Mouse (Mus musculus) midbrain, postnatal 0 days (tissue): Measurements from ENCODE around the gene Surf4. TPM values are rescaled to one million over a fixed set of nuclear protein-coding genes. Genes with fewer than 3 reads are reported as not detected.

Experiments
- ATAC-seq: fragments of 200-750 bp; cut with Nextera tagmentation; 2 replicates; pipeline ENCODE4 v1.8.0; 2017; ENCODE audit warnings: moderate number of reproducible peaks, mild to moderate bottlenecking, moderate TSS enrichment, moderate library complexity; ENCODE audit not compliant: low FRiP score
- DNase-seq: peaks from one replicate; pipeline ENCODE4 v3.0.0-alpha.2; 2015; ENCODE audit warnings: low spot score
- H3K27ac ChIP-seq: fragments of 300-500 bp; sonication (generic); 2 replicates; pipeline ENCODE4 v1.5.1; 2014; ENCODE audit warnings: low read depth, mild to moderate bottlenecking, low read length, mixed read lengths
- H3K27me3 ChIP-seq: fragments of 300-500 bp; sonication (generic); 2 replicates; pipeline ENCODE4 v1.6.1; 2014; ENCODE audit warnings: low read length, control low read depth, mixed read lengths; ENCODE audit not compliant: insufficient read depth
- H3K36me3 ChIP-seq: fragments of 300-500 bp; sonication (generic); 2 replicates; pipeline ENCODE4 v1.6.1; 2014; ENCODE audit warnings: low read length, control low read depth, mixed read lengths; ENCODE audit not compliant: insufficient read depth
- H3K4me1 ChIP-seq: fragments of 300-500 bp; sonication (generic); 2 replicates; pipeline ENCODE4 v1.6.1; 2014; ENCODE audit warnings: mild to moderate bottlenecking, control low read depth, antibody characterized with exemption, low read length, mixed read lengths; ENCODE audit not compliant: insufficient read depth
- H3K4me2 ChIP-seq: fragments of 300-500 bp; sonication (generic); 2 replicates; pipeline ENCODE4 v1.6.1; 2014; ENCODE audit warnings: low read depth, mild to moderate bottlenecking, low read length, mixed read lengths; ENCODE audit not compliant: poor library complexity, severe bottlenecking
- H3K4me3 ChIP-seq: fragments of 300-500 bp; sonication (generic); 2 replicates; pipeline ENCODE4 v1.5.1; 2014; ENCODE audit warnings: low read depth, mild to moderate bottlenecking, low read length, moderate library complexity
- H3K9ac ChIP-seq: fragments of 300-500 bp; sonication (generic); replicated peaks from 2 replicates; pipeline ENCODE4 v1.6.1; 2014; ENCODE audit warnings: mild to moderate bottlenecking, low read length, moderate library complexity, mixed read lengths; ENCODE audit not compliant: poor library complexity, severe bottlenecking
- H3K9me3 ChIP-seq: fragments of 300-500 bp; sonication (generic); 2 replicates; pipeline ENCODE4 v1.6.1; 2016; ENCODE audit warnings: low read length, control low read depth
- CTCF ChIP-seq: IDR thresholded peaks from 2 replicates; pipeline ENCODE4 v1.5.1; 2016; ENCODE audit warnings: antibody characterized with exemption, mild to moderate bottlenecking
- WGBS: fragments of 180-500 bp; shearing (Covaris S2); extraction: QIAGEN DNeasy Blood & Tissue Kit; methylation state at CpG from one replicate; pipeline ENCODE4 v1.1.7; 2014; 5-methylcytosine and 5-hydroxymethylcytosine counted together
- polyA plus RNA-seq: library from polyadenylated mRNA; unstranded; fragments of >200 nt; fragmentation: Nextera tagmentation; extraction: Ambion mirVana; gene quantifications from 2 replicates; pipeline ENCODE4 v1.2.1, GENCODE M21; 2015
- total RNA-seq: library from RNA; depleted of rRNA; stranded (reverse); fragments of >200 nt; gene quantifications from 2 replicates; pipeline ENCODE4 v1.2.3, GENCODE M21; 2014; rRNA removed

The Surf4 gene
- total RNA-seq (108 and 120 TPM in 2 replicates), polyA plus RNA-seq (101 and 102 TPM in 2 replicates)

DNA sequence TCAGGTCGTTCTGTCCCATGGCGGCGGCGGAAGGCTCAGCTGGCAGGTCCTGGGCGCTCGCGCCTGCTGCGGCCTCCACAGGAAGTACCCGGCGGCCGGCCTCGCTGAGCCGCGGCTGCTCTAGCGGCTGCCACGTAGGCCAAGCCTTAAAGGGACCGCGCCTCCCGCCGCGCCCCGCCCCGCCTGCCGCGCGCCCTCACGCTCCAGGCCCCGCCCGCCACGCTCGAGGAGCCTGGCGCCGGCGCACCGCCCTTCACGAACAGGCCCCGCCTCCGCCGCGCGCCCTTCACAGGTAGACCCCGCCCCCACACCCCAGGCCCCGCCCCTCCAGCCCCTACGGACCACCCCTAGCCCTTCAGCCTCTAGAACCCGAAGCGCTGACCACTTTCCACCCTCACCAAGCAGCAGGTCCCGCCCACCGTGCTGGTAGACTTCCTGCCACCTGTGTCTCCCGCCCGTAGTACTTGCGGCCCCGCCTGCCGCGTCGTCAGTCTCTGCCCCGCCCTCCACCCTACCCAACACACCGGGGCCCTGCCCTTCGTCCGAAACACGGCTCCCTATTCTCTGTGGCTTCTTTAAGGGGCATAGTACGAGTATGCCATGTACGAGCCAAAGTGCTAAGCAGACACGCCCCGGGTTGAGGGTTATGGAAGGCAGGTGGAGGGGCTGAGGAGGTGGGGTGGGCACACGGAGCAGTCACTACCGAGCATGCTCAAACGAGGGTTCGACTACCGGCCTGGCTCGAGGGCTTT is at the start of gene Surf4, which contains the start of gene Stkld1:
Gene Surf4 (minus strand): TSS at position 625 of the 752 bp plus-strand sequence.
Gene Stkld1 (plus strand): TSS at position 744 of the 752 bp plus-strand sequence.
- DNase-seq, result peak; percentile 94
- Histone ChIP-seq H3K27me3 (no peaks in the 10 kb centered on the region), H3K36me3 (peaks cover 8% of the 10 kb centered on the region), H3K9ac (peak within 1 kb of the TSS; percentile 96), H3K27ac (peak within 1 kb of the TSS; percentile 78), H3K4me3 (peak within 1 kb of the TSS; percentile 93), H3K4me2 (peak within 1 kb of the TSS; percentile 91), H3K9me3 (no peaks in the 10 kb centered on the region), H3K4me1 (peaks cover 7% of the 10 kb centered on the region; the same call in 1 of the 2 replicates)
- peak; percentile 94 for ATAC-seq
- WGBS, result 1% methylated on average over 45 of the region's 70 CpGs
- TF ChIP-seq CTCF, result no peak

DNA sequence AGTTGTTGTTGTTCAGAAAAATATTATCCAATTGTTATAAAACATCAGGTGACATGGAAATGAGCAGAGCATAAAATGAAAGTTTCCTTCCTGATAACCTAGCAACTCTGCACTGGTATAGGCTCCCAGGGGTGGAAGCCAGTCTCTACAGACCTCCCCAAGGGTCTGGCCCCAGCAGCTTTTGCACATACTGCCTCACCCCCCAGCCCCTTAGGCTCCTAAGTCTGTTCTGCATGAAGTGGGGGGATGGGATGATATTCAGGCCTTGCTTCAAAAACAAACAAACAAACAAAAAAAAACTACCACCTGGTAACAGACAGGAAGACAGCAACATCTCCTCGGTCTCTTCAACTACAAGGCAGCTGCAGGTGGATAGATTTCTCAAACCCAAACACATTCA is 46.6 kb upstream of the Surf4 start:
- Histone ChIP-seq H3K9me3 (no peaks in the 10 kb centered on the region), H3K36me3 (no peaks in the 10 kb centered on the region), H3K27ac (no peak overlapping the region), H3K27me3 (no peaks in the 10 kb centered on the region), H3K4me3 (no peak overlapping the region), H3K4me1 (no peaks in the 10 kb centered on the region), H3K4me2 (no peak overlapping the region), H3K9ac (no peak overlapping the region)
- no peak for ATAC-seq
- no peak for TF ChIP-seq CTCF
- DNase-seq, result no peak
- WGBS, result 70% methylated on average over 1 of the region's 1 CpGs

DNA sequence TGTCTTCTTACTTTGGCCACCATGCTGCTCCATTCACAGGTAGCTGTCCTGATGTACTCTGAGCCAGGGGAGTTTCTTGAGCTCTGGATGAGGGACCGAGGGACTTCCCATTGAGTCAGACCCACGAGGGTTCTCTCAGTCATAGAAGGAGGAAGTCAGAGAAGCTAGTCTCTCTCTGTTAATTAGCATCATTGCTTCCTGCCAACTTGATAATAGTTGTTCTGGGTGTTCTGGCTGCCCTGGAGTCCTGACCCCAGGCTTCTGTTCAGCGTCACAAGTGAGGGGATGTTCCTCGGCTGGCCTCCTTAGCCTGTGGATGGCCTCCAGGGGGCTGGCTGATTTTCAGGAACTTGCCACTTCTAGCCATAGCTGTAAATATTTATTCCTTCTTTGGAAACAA is 40.2 kb upstream of the Surf4 start:
- WGBS, result 50% methylated on average over 4 of the region's 4 CpGs
- Histone ChIP-seq H3K27me3 (no peaks in the 10 kb centered on the region), H3K9me3 (no peaks in the 10 kb centered on the region), H3K27ac (no peak overlapping the region), H3K36me3 (no peaks in the 10 kb centered on the region), H3K4me2 (no peak overlapping the region), H3K4me1 (no peaks in the 10 kb centered on the region), H3K4me3 (no peak overlapping the region), H3K9ac (no peak overlapping the region)
- ATAC-seq (no peak), DNase-seq (no peak)
- no peak for TF ChIP-seq CTCF

DNA sequence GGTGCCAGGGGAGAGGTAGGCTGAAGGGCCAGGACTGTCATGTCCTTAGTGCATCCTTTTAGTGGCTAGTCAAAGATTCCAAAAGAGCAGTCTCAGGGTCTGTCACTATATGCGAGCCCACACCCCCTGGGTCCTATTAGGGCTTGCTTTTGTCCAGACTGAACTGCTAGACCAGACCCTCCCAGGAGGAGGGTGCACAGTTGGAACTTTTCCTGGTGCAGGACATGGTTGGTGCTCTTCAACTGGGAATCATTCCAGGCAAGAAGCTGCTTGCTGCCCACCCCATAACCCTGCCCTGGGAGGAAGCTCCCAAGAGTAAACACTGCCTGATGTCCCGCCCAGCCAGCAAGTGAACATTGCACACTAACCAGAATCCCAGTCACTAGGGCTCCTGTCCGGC is 39.4 kb upstream of the Surf4 start, which contains the start of gene Adamts13:
Gene Adamts13 (plus strand): TSS at position 301 of the 400 bp plus-strand sequence.
- no peaks in the 10 kb centered on the region for H3K4me1 ChIP-seq
- H3K4me2 ChIP-seq, result no peak within 1 kb of the TSS
- H3K4me3 ChIP-seq, result no peak within 1 kb of the TSS
- TF ChIP-seq CTCF, result no peak
- no peak within 1 kb of the TSS for H3K9ac ChIP-seq
- 84% methylated on average over 3 of the region's 3 CpGs for WGBS
- H3K36me3 ChIP-seq, result no peaks in the 10 kb centered on the region
- H3K27me3 ChIP-seq, result no peaks in the 10 kb centered on the region
- no peak for DNase-seq
- no peaks in the 10 kb centered on the region for H3K9me3 ChIP-seq
- ATAC-seq, result no peak
- H3K27ac ChIP-seq, result no peak within 1 kb of the TSS

DNA sequence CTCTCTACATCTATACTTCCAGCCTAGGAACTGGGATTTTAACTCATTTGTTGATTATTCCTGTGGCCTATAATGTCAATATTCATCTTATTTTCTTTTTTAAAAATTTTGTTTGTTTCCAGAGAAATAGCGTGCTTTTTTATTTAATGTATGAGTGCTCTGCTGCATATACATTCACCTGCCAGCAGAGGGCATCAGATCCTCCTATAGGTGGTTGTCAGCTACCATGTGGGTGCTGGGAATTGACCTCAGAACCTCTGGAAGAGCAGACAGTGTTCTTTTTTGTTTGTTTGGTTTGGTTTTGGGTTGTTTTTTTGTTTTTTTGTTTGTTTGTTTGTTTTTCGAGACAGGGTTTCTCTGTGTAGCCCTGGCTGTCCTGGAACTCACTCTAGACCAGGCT is 33.5 kb upstream of the Surf4 start:
- Histone ChIP-seq H3K36me3 (no peaks in the 10 kb centered on the region), H3K9me3 (no peaks in the 10 kb centered on the region), H3K9ac (no peak overlapping the region), H3K4me3 (no peak overlapping the region), H3K27me3 (no peaks in the 10 kb centered on the region), H3K4me1 (peaks cover 8% of the 10 kb centered on the region; the same call in 1 of the 2 replicates), H3K4me2 (no peak overlapping the region), H3K27ac (no peak overlapping the region)
- no peak for ATAC-seq
- TF ChIP-seq CTCF, result no peak
- DNase-seq, result no peak
- 71% methylated on average over 2 of the region's 2 CpGs for WGBS

DNA sequence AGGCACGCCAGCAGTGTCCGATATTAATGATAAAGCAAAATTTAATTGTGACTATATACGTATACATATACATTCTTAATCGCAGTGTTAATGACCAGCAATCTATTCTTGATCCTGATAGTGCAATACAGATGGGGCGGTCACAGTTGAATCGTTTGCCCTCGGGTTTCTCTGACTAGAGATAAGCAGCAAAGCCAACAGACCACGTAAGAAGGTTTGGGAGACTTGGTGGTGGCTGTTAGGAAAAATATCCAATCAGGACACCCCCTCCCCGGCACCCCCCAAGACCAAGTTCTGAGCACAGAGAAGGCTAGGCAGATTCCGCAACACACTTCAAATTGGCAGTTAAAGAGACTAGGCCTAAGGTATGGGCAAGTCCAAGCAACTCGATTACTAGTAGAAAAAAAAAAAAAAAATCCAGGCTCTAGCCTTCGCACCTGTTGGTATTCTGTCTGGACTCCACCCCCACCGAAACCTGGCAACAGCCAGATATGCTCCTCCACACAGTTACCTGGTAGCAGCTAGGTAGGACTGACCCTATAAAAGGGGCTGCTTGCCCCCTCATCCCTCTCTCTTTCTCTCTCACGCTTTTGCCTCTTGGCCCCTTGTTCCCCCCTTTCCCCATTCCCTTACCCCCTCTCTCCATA is 31.1 kb upstream of the Surf4 start:
- Histone ChIP-seq H3K4me1 (peaks cover 16% of the 10 kb centered on the region), H3K36me3 (peaks cover 6% of the 10 kb centered on the region; the same call in 1 of the 2 replicates), H3K4me2 (peak overlapping the region; percentile 79), H3K9ac (peak overlapping the region; percentile 60), H3K27me3 (no peaks in the 10 kb centered on the region), H3K4me3 (peak overlapping the region; percentile 64), H3K9me3 (no peaks in the 10 kb centered on the region), H3K27ac (peak overlapping the region; percentile 94)
- ATAC-seq (peak; percentile 21), DNase-seq (no peak)
- TF ChIP-seq CTCF, result no peak
- WGBS, result 18% methylated on average over 14 of the region's 14 CpGs
